ENCODE assay signal across 12 mouse cellular contexts in the genomic region with DNA sequence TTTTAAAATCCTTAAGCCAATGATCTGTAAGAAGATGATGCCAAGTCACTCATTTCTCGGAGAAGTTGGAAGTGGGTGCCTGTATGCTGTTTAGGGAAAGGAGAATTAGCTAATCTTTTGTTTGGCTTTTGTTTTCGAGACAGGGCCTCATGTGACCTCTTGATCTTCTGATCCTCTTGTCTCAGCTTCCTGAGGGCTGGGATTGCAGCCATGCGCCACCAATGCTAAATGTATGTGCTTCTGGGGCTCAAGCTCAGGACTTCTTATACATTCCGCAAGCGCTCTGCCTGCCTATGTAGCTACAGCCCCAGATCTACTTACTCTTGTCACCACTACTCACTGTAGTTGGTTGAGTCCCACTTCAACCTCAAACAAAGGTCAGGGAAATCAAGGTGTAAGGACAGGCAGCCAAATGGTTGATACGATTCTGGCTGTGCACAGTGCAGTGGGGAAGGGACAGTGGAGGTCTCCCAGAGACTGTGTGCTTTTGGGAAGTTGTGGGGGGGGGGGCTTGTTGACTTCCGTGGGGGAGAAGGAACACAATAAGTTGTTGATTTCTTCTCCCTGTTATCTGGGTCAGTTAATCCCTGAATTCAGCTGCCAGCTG. TPM values are rescaled to one million over a fixed set of nuclear protein-coding genes. Genes with fewer than 3 reads are reported as not detected.
A peak's percentile ranks its signal among the peaks of the same experiment; 100 is the strongest.
DNase-seq lines count a peak whose midpoint lies in the region; ATAC-seq and TF ChIP-seq lines count a peak whose summit lies in the region.
"Had no signal": no experiment of that assay in that cellular context is flagged by ENCODE, and none has a peak within 500 bp of the region (broad histone marks: within the 10 kb centered on the region; RNA-seq: fewer than 3 reads in every experiment).

No protein-coding gene starts in this region.

- H3K27ac ChIP-seq in forebrain, embryonic 12.5 days, result no peak overlapping the region
- H3K27ac ChIP-seq in forebrain, embryonic 11.5 days (ENCODE audit: low read depth, low read length), result no peak overlapping the region
- peak overlapping the region; percentile 73; the same call in 1 of the 2 replicates for H3K27ac ChIP-seq in midbrain, embryonic 10.5 days (replicated peaks)
- H3K27ac ChIP-seq in midbrain, embryonic 15.5 days, result no peak overlapping the region
- peak overlapping the region; percentile 31 for H3K27ac ChIP-seq in intestine, postnatal 0 days (ENCODE audit: low read depth, low read length)
- peak overlapping the region; percentile 44 for H3K27ac ChIP-seq in stomach, embryonic 15.5 days

- no peaks in the 10 kb centered on the region for H3K9me3 ChIP-seq in forebrain, embryonic 12.5 days
- no peaks in the 10 kb centered on the region for H3K9me3 ChIP-seq in forebrain, embryonic 11.5 days (ENCODE audit: control insufficient read depth, low read length)
- no peaks in the 10 kb centered on the region for H3K9me3 ChIP-seq in midbrain, embryonic 10.5 days (replicated peaks)
- no peaks in the 10 kb centered on the region for H3K9me3 ChIP-seq in midbrain, embryonic 15.5 days
- H3K9me3 ChIP-seq in intestine, postnatal 0 days (ENCODE audit: control insufficient read depth), result no peaks in the 10 kb centered on the region
- H3K9me3 ChIP-seq in stomach, embryonic 15.5 days, result no peaks in the 10 kb centered on the region

- peaks cover 4% of the 10 kb centered on the region; the same call in 1 of the 2 replicates for H3K27me3 ChIP-seq in forebrain, embryonic 12.5 days
- no peaks in the 10 kb centered on the region for H3K27me3 ChIP-seq in forebrain, embryonic 11.5 days (ENCODE audit: control insufficient read depth, insufficient read depth, low read length)
- peaks cover 9% of the 10 kb centered on the region; the same call in 1 of the 2 replicates for H3K27me3 ChIP-seq in midbrain, embryonic 10.5 days (ENCODE audit: low read depth, poor library complexity, severe bottlenecking)
- H3K27me3 ChIP-seq in midbrain, embryonic 15.5 days (replicated peaks), result no peaks in the 10 kb centered on the region
- H3K27me3 ChIP-seq in intestine, postnatal 0 days (replicated peaks; ENCODE audit: control insufficient read depth, insufficient read depth, low read length), result no peaks in the 10 kb centered on the region
- H3K27me3 ChIP-seq in stomach, embryonic 15.5 days (replicated peaks), result no peaks in the 10 kb centered on the region

- no peak overlapping the region for H3K4me3 ChIP-seq in forebrain, embryonic 12.5 days (replicated peaks)
- no peak overlapping the region for H3K4me3 ChIP-seq in forebrain, embryonic 11.5 days (ENCODE audit: low read depth, low read length)
- H3K4me3 ChIP-seq in midbrain, embryonic 10.5 days, result peak overlapping the region; percentile 29
- H3K4me3 ChIP-seq in midbrain, embryonic 15.5 days, result no peak overlapping the region
- H3K4me3 ChIP-seq in intestine, postnatal 0 days (ENCODE audit: low read depth, low read length), result no peak overlapping the region
- H3K4me3 ChIP-seq in stomach, embryonic 15.5 days (replicated peaks), result no peak overlapping the region

- WGBS in forebrain, embryonic 12.5 days, result 33% methylated on average over 7 of the region's 7 CpGs
- 41% methylated on average over 7 of the region's 7 CpGs for WGBS in forebrain, embryonic 11.5 days
- 23% methylated on average over 7 of the region's 7 CpGs for WGBS in midbrain, embryonic 10.5 days
- WGBS in midbrain, embryonic 15.5 days, result 29% methylated on average over 7 of the region's 7 CpGs
- 48% methylated on average over 7 of the region's 7 CpGs for WGBS in intestine, postnatal 0 days
- 46% methylated on average over 7 of the region's 7 CpGs for WGBS in stomach, embryonic 15.5 days

- ATAC-seq in forebrain, embryonic 12.5 days (ENCODE audit: low FRiP score), result no peak
- no peak; the same call in 1 of the 2 replicates for ATAC-seq in forebrain, embryonic 11.5 days (replicated peaks; ENCODE audit: low FRiP score)
- ATAC-seq in midbrain, embryonic 15.5 days (replicated peaks), result no peak
- ATAC-seq in intestine, postnatal 0 days, result no peak
- no peak for ATAC-seq in stomach, embryonic 15.5 days (ENCODE audit: insufficient read depth, low FRiP score, low read depth)

- no peak for DNase-seq in forebrain, embryonic 11.5 days (ENCODE audit: low spot score)
- DNase-seq in midbrain, embryonic 10.5 days (ENCODE audit: low spot score), result peak; percentile 36
- no peak for DNase-seq in right cerebral cortex, postnatal 25 days
- no peak for DNase-seq in adrenal gland, adult 8-10 months
- DNase-seq: B cell, adult 2 months; cerebellum, adult 2 months; spleen, adult 18-20 months had no signal

- no peak for TF ChIP-seq CTCF in intestine, postnatal 0 days (IDR thresholded peaks at IDR 0.05; ENCODE audit: low read depth)

- H3K36me3 ChIP-seq in forebrain, embryonic 12.5 days (replicated peaks), result no peaks in the 10 kb centered on the region
- no peaks in the 10 kb centered on the region for H3K36me3 ChIP-seq in forebrain, embryonic 11.5 days (ENCODE audit: control insufficient read depth, insufficient read depth, low read length)
- H3K36me3 ChIP-seq in midbrain, embryonic 10.5 days, result no peaks in the 10 kb centered on the region
- no peaks in the 10 kb centered on the region for H3K36me3 ChIP-seq in midbrain, embryonic 15.5 days (replicated peaks)
- H3K36me3 ChIP-seq in intestine, postnatal 0 days (ENCODE audit: control insufficient read depth, insufficient read depth), result no peaks in the 10 kb centered on the region
- H3K36me3 ChIP-seq in stomach, embryonic 15.5 days, result no peaks in the 10 kb centered on the region

- H3K4me2 ChIP-seq in forebrain, embryonic 12.5 days, result peak overlapping the region; percentile 8; the same call in 1 of the 2 replicates
- no peak overlapping the region for H3K4me2 ChIP-seq in forebrain, embryonic 11.5 days (ENCODE audit: low read depth, low read length, severe bottlenecking)
- H3K4me2 ChIP-seq in midbrain, embryonic 15.5 days, result no peak overlapping the region
- no peak overlapping the region for H3K4me2 ChIP-seq in intestine, postnatal 0 days (replicated peaks; ENCODE audit: low read depth)
- peak overlapping the region; percentile 16; the same call in 1 of the 2 replicates for H3K4me2 ChIP-seq in stomach, embryonic 15.5 days

- H3K9ac ChIP-seq in forebrain, embryonic 12.5 days, result no peak overlapping the region
- no peak overlapping the region for H3K9ac ChIP-seq in forebrain, embryonic 11.5 days (ENCODE audit: low read length)
- no peak overlapping the region for H3K9ac ChIP-seq in midbrain, embryonic 15.5 days
- no peak overlapping the region for H3K9ac ChIP-seq in intestine, postnatal 0 days (ENCODE audit: low read depth, low read length)
- H3K9ac ChIP-seq in stomach, embryonic 15.5 days, result no peak overlapping the region

- H3K4me1 ChIP-seq in forebrain, embryonic 12.5 days, result peaks cover 17% of the 10 kb centered on the region
- peaks cover 9% of the 10 kb centered on the region; the same call in 1 of the 2 replicates for H3K4me1 ChIP-seq in forebrain, embryonic 11.5 days (replicated peaks; ENCODE audit: control insufficient read depth, insufficient read depth, low read length)
- peaks cover 22% of the 10 kb centered on the region for H3K4me1 ChIP-seq in midbrain, embryonic 10.5 days
- peaks cover 13% of the 10 kb centered on the region for H3K4me1 ChIP-seq in midbrain, embryonic 15.5 days
- no peaks in the 10 kb centered on the region for H3K4me1 ChIP-seq in intestine, postnatal 0 days (replicated peaks; ENCODE audit: control insufficient read depth, insufficient read depth, low read length)
- peaks cover 16% of the 10 kb centered on the region for H3K4me1 ChIP-seq in stomach, embryonic 15.5 days

RNA-seq across cellular contexts. Expression of a gene that starts 24.8 kb away (rescaled TPM):
- polyA plus RNA-seq in forebrain, embryonic 12.5 days (2016; fragmentation: Nextera tagmentation; extraction: Ambion mirVana), result 5.1 and 6.2 TPM in 2 replicates
- 9.2 and 10.2 TPM in 2 replicates for polyA plus RNA-seq in forebrain, embryonic 11.5 days (2014; fragmentation: Nextera tagmentation; extraction: Ambion mirVana)
- polyA plus RNA-seq in midbrain, embryonic 10.5 days (2016; fragmentation: Nextera tagmentation; extraction: Ambion mirVana), result 16.4 and 20.2 TPM in 2 replicates
- polyA plus RNA-seq in midbrain, embryonic 15.5 days (2015; fragmentation: Nextera tagmentation; extraction: Ambion mirVana), result 1.4 and 1.7 TPM in 2 replicates
- 10.5 TPM in 2 replicates for polyA plus RNA-seq in intestine, postnatal 0 days (2015; fragmentation: Nextera tagmentation; extraction: Ambion mirVana)
- polyA plus RNA-seq in stomach, embryonic 15.5 days (2015; fragmentation: Nextera tagmentation; extraction: Ambion mirVana), result 13.9 and 15.8 TPM in 2 replicates
- 1 to 10 TPM; 8.0 to 9.5 (median 8.6) TPM for total RNA-seq in adrenal gland, adult 8-10 months (2022)

RNA-seq across cellular contexts. Expression of a gene that starts 52.3 kb away (rescaled TPM):
- 5.0 and 6.6 TPM in 2 replicates for polyA plus RNA-seq in forebrain, embryonic 12.5 days (2016; fragmentation: Nextera tagmentation; extraction: Ambion mirVana)
- polyA plus RNA-seq in forebrain, embryonic 11.5 days (2014; fragmentation: Nextera tagmentation; extraction: Ambion mirVana), result 4.7 and 5.8 TPM in 2 replicates
- polyA plus RNA-seq in midbrain, embryonic 10.5 days (2016; fragmentation: Nextera tagmentation; extraction: Ambion mirVana), result 5.8 and 5.9 TPM in 2 replicates
- polyA plus RNA-seq in midbrain, embryonic 15.5 days (2015; fragmentation: Nextera tagmentation; extraction: Ambion mirVana), result 7.8 and 8.8 TPM in 2 replicates
- 11.0 and 11.4 TPM in 2 replicates for polyA plus RNA-seq in intestine, postnatal 0 days (2015; fragmentation: Nextera tagmentation; extraction: Ambion mirVana)
- polyA plus RNA-seq in stomach, embryonic 15.5 days (2015; fragmentation: Nextera tagmentation; extraction: Ambion mirVana), result 27.3 and 27.9 TPM in 2 replicates
- total RNA-seq in adrenal gland, adult 8-10 months (2022), result 1 to 10 TPM; 1.9 to 3.9 (median 3.3) TPM
- total RNA-seq: monocyte, adult 5-6 weeks had no signal

Comparison
In these comparisons a context has a peak if more than half of its experiments do, and no peak if none do; other contexts are left out.
1. H3K27ac ChIP-seq: peak in midbrain, embryonic 10.5 days (single experiment), intestine, postnatal 0 days (single experiment) and stomach, embryonic 15.5 days (single experiment); none in forebrain, embryonic 12.5 days (single experiment), forebrain, embryonic 11.5 days (single experiment) and midbrain, embryonic 15.5 days (single experiment).
2. H3K4me2 ChIP-seq: peak in forebrain, embryonic 12.5 days (single experiment) and stomach, embryonic 15.5 days (single experiment); none in forebrain, embryonic 11.5 days (single experiment), midbrain, embryonic 15.5 days (single experiment) and intestine, postnatal 0 days (single experiment).